21 mouse cellular contexts compared by ENCODE assay signal in the genomic region with DNA sequence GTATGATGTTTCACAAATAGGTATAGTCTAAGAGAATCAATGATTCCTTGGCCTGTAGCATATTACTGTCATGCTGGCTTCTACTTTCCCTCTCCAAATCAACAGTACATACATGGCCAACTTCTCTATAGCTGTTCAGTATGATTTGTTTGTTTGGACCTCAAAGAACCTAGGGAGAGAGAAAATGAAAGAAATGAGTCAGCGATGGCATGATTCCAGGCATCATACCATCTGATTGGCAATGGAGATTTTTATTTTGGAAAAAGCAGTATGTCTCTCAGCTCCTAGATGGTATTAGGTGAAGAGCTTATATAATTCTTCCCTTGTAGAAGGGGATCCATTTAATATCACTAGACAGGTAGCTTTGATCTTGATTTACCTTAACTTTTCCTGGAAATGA.
"Had no signal": no experiment of that assay in that cellular context is flagged by ENCODE, and none has a peak within 500 bp of the region (broad histone marks: within the 10 kb centered on the region; RNA-seq: fewer than 3 reads in every experiment).

No protein-coding gene starts in this region.

- H3K36me3 ChIP-seq: heart, embryonic 13.5 days; heart, embryonic 15.5 days; hindbrain, embryonic 12.5 days; intestine, embryonic 15.5 days; limb, embryonic 10.5 days; limb, embryonic 12.5 days; liver, embryonic 13.5 days had no signal

- H3K9me3 ChIP-seq: heart, embryonic 13.5 days; heart, embryonic 15.5 days; hindbrain, embryonic 12.5 days; intestine, embryonic 15.5 days; limb, embryonic 10.5 days; limb, embryonic 12.5 days; liver, embryonic 13.5 days had no signal

- DNase-seq: gastrocnemius, postnatal 14 days; gastrocnemius, postnatal 36 days; heart, adult 11 months; heart, adult 2 months; heart, postnatal 14 days; heart, postnatal 36 days; kidney, adult 18-20 months; kidney, adult 8-10 months; kidney, postnatal 10 days; kidney, postnatal 25 days; kidney, postnatal 4 days; liver; liver, embryonic 13.5 days had no signal

- H3K4me3 ChIP-seq: heart, adult 2 months; heart, embryonic 13.5 days; heart, embryonic 15.5 days; hindbrain, embryonic 12.5 days; intestine, embryonic 15.5 days; layer of hippocampus, adult 2 months; limb, embryonic 10.5 days; limb, embryonic 12.5 days; liver, embryonic 13.5 days had no signal

- H3K27me3 ChIP-seq: heart, embryonic 13.5 days; heart, embryonic 15.5 days; hindbrain, embryonic 12.5 days; intestine, embryonic 15.5 days; limb, embryonic 12.5 days; liver, embryonic 13.5 days had no signal

- H3K27ac ChIP-seq: heart, adult 2 months; heart, embryonic 13.5 days; heart, embryonic 15.5 days; hindbrain, embryonic 12.5 days; hindbrain, embryonic 14.5 days; intestine, embryonic 15.5 days; layer of hippocampus, adult 2 months; limb, embryonic 10.5 days; limb, embryonic 12.5 days; liver, embryonic 13.5 days had no signal

- H3K4me1 ChIP-seq: heart, embryonic 13.5 days; heart, embryonic 15.5 days; hindbrain, embryonic 12.5 days; intestine, embryonic 15.5 days; limb, embryonic 10.5 days; limb, embryonic 12.5 days; liver, embryonic 13.5 days had no signal
